Mouse (Mus musculus): ENCODE data around the gene Sfmbt1. TPM values are rescaled to one million over a fixed set of nuclear protein-coding genes. Genes with fewer than 3 reads are reported as not detected.

Gene Sfmbt1
- polyA plus RNA-seq, 1 experiment from 2014 or later, result 6.2 TPM

- no peak for ATAC-seq (ENCODE audit: low FRiP score, low TSS enrichment)
- H3K4me2 ChIP-seq (replicated peaks; ENCODE audit: low read depth), result no peak overlapping the region
- no peaks in the 10 kb centered on the region for H3K9me3 ChIP-seq (ENCODE audit: control insufficient read depth, low read length)
- no peak overlapping the region for H3K27ac ChIP-seq (replicated peaks)
- no peaks in the 10 kb centered on the region for H3K36me3 ChIP-seq (ENCODE audit: control insufficient read depth, insufficient read depth, low read length)
- no peak overlapping the region for H3K4me3 ChIP-seq (ENCODE audit: low read depth, low read length)
- no peak for TF ChIP-seq CTCF (IDR thresholded peaks at IDR 0.05; ENCODE audit: low read depth)
- no peak for TF ChIP-seq EP300 (optimal IDR thresholded peaks at IDR 0.05)
- peaks cover 6% of the 10 kb centered on the region; the same call in 1 of the 2 replicates for H3K4me1 ChIP-seq (replicated peaks; ENCODE audit: control insufficient read depth, insufficient read depth)
- 39% methylated on average over 6 of the region's 6 CpGs for WGBS
- no peak overlapping the region for H3K9ac ChIP-seq (ENCODE audit: low read length)
- no peak for DNase-seq (ENCODE audit: low spot score)
- H3K27me3 ChIP-seq (ENCODE audit: control insufficient read depth, insufficient read depth, low read length), result no peaks in the 10 kb centered on the region
Measured at GRCm38 (mm10) chr14:30824456-30824995, 109.9 kb downstream of the Sfmbt1 start.

GRCm38 (mm10) chr14:30825021-30825475, 110.4 kb downstream of the Sfmbt1 start:
- Histone ChIP-seq H3K27me3 (ENCODE audit: control insufficient read depth, insufficient read depth, low read length) (no peaks in the 10 kb centered on the region), H3K4me1 (replicated peaks; ENCODE audit: control insufficient read depth, insufficient read depth) (peaks cover 6% of the 10 kb centered on the region; the same call in 1 of the 2 replicates), H3K9me3 (ENCODE audit: control insufficient read depth, low read length) (no peaks in the 10 kb centered on the region), H3K4me2 (replicated peaks; ENCODE audit: low read depth) (peak overlapping the region; percentile 80), H3K36me3 (ENCODE audit: control insufficient read depth, insufficient read depth, low read length) (no peaks in the 10 kb centered on the region), H3K27ac (replicated peaks) (no peak overlapping the region), H3K4me3 (ENCODE audit: low read depth, low read length) (peak overlapping the region; percentile 87), H3K9ac (ENCODE audit: low read length) (no peak overlapping the region)
- 24% methylated on average over 5 of the region's 5 CpGs for whole genome bisulfite sequencing
- no peak for TF ChIP-seq CTCF (IDR thresholded peaks at IDR 0.05; ENCODE audit: low read depth)
- no peak for TF ChIP-seq EP300 (optimal IDR thresholded peaks at IDR 0.05)
- ATAC-seq (ENCODE audit: low FRiP score, low TSS enrichment), result no peak
- no peak for DNase-seq (ENCODE audit: low spot score)

- ATAC-seq (ENCODE audit: low FRiP score, low TSS enrichment), result peak; percentile 95
- 1% methylated on average over 52 of the region's 68 CpGs for WGBS
- peak within 1 kb of the TSS; percentile 80 for H3K4me2 ChIP-seq (replicated peaks; ENCODE audit: low read depth)
Measured at GRCm38 (mm10) chr14:30825476-30826131, 111.0 kb downstream of the Sfmbt1 start, which contains the start of gene Tmem110. Gene Tmem110 (plus strand): TSS chr14:30825590.

GRCm38 (mm10) chr14:30826174-30827140, 111.8 kb downstream of the Sfmbt1 start:
- H3K27me3 ChIP-seq (ENCODE audit: control insufficient read depth, insufficient read depth, low read length), result no peaks in the 10 kb centered on the region
- no peak for TF ChIP-seq EP300 (optimal IDR thresholded peaks at IDR 0.05)
- peak overlapping the region; percentile 74; the same call in 1 of the 2 replicates for H3K27ac ChIP-seq (replicated peaks)
- DNase-seq (ENCODE audit: low spot score) (no peak), ATAC-seq (ENCODE audit: low FRiP score, low TSS enrichment) (no peak)
- peak overlapping the region; percentile 80 for H3K4me2 ChIP-seq (replicated peaks; ENCODE audit: low read depth)
- H3K36me3 ChIP-seq (ENCODE audit: control insufficient read depth, insufficient read depth, low read length), result no peaks in the 10 kb centered on the region
- peak overlapping the region; percentile 83 for H3K9ac ChIP-seq (ENCODE audit: low read length)
- H3K9me3 ChIP-seq (ENCODE audit: control insufficient read depth, low read length), result no peaks in the 10 kb centered on the region
- WGBS, result 14% methylated on average over 17 of the region's 17 CpGs
- peak overlapping the region; percentile 87 for H3K4me3 ChIP-seq (ENCODE audit: low read depth, low read length)
- peaks cover 6% of the 10 kb centered on the region; the same call in 1 of the 2 replicates for H3K4me1 ChIP-seq (replicated peaks; ENCODE audit: control insufficient read depth, insufficient read depth)

More at GRCm38 (mm10) chr14:30825476-30826131, 111.0 kb downstream of the Sfmbt1 start, which contains the start of gene Tmem110:
- Histone ChIP-seq H3K36me3 (ENCODE audit: control insufficient read depth, insufficient read depth, low read length) (no peaks in the 10 kb centered on the region), H3K27me3 (ENCODE audit: control insufficient read depth, insufficient read depth, low read length) (no peaks in the 10 kb centered on the region), H3K9me3 (ENCODE audit: control insufficient read depth, low read length) (no peaks in the 10 kb centered on the region), H3K9ac (ENCODE audit: low read length) (peak within 1 kb of the TSS; percentile 83), H3K27ac (replicated peaks) (peak within 1 kb of the TSS; percentile 74), H3K4me1 (replicated peaks; ENCODE audit: control insufficient read depth, insufficient read depth) (peaks cover 6% of the 10 kb centered on the region; the same call in 1 of the 2 replicates), H3K4me3 (ENCODE audit: low read depth, low read length) (peak within 1 kb of the TSS; percentile 87)
- peak; percentile 96 for DNase-seq (ENCODE audit: low spot score)
- TF ChIP-seq EP300 (optimal IDR thresholded peaks at IDR 0.05) (no peak), CTCF (IDR thresholded peaks at IDR 0.05; ENCODE audit: low read depth) (peak; percentile 55)

- Histone ChIP-seq H3K4me2 (replicated peaks; ENCODE audit: low read depth) (no peak overlapping the region), H3K27me3 (ENCODE audit: control insufficient read depth, insufficient read depth, low read length) (no peaks in the 10 kb centered on the region), H3K27ac (replicated peaks) (no peak overlapping the region), H3K36me3 (ENCODE audit: control insufficient read depth, insufficient read depth, low read length) (no peaks in the 10 kb centered on the region), H3K4me1 (replicated peaks; ENCODE audit: control insufficient read depth, insufficient read depth) (peaks cover 8% of the 10 kb centered on the region; the same call in 1 of the 2 replicates), H3K9ac (ENCODE audit: low read length) (no peak overlapping the region), H3K9me3 (ENCODE audit: control insufficient read depth, low read length) (no peaks in the 10 kb centered on the region), H3K4me3 (ENCODE audit: low read depth, low read length) (no peak overlapping the region)
- DNase-seq (ENCODE audit: low spot score) (no peak), ATAC-seq (ENCODE audit: low FRiP score, low TSS enrichment) (no peak)
- TF ChIP-seq EP300 (optimal IDR thresholded peaks at IDR 0.05) (no peak), CTCF (IDR thresholded peaks at IDR 0.05; ENCODE audit: low read depth) (no peak)
- 50% methylated on average over 4 of the region's 4 CpGs for WGBS
Measured at GRCm38 (mm10) chr14:30827480-30827879, 112.8 kb downstream of the Sfmbt1 start.
